Mouse (Mus musculus): ENCODE measurements around the gene Arhgdia.

DNA sequence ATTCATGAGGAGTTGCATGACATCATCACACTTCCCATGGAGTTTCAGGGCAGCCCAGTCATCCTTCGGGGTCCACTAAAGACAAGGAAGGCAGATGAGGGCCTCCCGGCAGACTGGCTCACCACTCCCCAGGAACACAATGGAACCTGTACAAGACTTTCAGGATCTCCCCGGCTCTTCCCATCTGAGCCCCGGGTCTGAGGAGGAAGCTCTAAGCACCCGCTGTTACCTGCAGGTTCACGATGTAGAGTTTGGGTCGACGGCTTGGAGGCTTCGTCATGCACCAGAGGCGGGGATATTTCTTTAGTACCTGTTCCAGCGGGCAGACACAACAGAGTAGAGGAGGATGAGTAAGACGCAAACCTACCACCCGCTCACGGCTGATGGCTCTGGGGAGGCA lies 38.8 kb upstream of the Arhgdia start:
- TF ChIP-seq POLR2A (IDR thresholded peaks at IDR 0.05; ENCODE audit: extremely low read depth, insufficient read depth, low read length) (no peak), CTCF (IDR thresholded peaks at IDR 0.05; ENCODE audit: low read depth, low read length) (no peak)
